Mouse (Mus musculus): ENCODE measurements around the gene Mcrip1. TPM values are rescaled to one million over a fixed set of nuclear protein-coding genes. Genes with fewer than 3 reads are reported as not detected.

Gene Mcrip1
- polyA plus RNA-seq (2012; rRNA removed): 51.3 and 59.4 TPM in 2 replicates

GRCm38 (mm10) chr11:120549168-120549945 is at the start of gene Mcrip1:
TSS of gene Mcrip1 (minus strand) at chr11:120549727.

DNA sequence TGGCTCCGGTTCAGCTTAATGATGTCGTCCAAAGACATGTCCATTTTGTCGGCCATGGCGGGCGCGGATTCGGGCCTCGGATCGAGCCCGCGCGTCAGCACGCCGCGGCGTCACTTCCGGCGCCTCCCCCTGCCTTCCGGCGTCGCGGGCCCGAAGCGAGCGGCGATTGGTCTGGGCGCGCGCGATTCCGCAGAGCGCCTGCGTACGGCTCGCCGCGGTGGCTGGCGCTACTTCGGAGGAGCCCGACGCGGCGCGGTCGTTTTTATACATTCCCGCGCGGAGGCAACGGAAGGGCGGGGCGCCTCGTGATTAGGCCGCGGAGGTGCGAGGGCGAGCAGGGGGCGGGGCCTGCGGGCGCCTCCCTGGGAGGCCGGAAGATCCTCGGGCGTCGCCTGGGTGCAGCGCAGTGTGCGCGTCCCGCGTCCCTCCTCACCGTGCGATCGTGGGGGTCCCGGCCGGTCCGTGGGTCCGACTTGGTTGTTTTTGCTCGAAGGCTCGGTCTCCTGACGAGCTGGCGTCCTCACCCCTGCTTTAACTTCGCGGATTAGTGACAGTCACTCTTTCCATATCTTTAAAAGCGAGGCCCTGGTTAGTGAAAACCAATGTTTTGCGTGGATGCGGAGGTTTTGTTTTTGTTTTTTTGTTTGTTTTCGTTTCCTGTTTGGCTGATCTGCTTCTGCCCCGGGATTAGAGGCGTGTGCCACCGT is 48.9 kb upstream of the Mcrip1 start, which contains the start of the genes Alyref and Anapc11:
Alyref (minus strand) TSS at position 83 of the 707 bp plus-strand sequence.
Anapc11 (plus strand) TSS at position 139 of the 707 bp plus-strand sequence.

DNA sequence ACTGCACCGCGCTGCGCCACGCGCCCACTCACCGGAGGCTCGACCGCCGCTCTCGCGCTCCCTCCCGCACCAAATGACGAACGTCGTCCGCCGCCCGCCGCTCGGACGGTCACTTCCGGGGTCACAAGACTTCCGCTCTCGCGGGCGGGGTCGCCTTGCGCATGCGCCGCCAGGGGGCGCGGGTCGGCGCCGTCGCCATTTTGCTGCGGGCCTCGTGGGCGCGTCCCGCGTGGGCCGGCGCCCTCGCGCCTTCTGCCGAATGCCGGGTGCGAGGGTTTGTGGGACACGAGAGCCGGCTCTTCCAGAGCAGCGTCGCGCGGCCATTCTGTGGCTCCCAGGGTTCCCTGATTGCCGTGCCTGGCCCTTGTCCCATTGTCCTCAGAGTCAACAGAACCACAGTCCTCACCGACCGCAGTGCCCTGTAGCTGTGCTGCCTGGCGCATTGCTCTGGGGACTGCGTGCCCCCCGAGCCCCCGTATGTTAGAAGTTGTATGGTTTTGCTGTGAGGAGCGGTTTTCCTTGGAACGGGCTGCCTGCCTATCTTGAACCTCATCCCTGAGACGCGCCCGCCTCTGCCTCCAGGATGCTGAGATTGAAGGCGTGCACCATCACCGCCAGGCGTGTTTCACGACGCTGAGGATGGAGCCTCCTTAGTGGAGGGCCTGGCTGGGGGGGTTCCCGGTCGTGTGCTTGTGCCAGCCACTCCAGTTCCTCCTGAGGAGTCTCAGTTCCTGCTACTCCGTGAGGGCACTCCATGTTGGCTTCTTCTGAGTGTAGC is 32.2 kb upstream of the Mcrip1 start, which contains the start of gene Arhgdia:
Arhgdia (minus strand) TSS at position 135 of the 778 bp plus-strand sequence.

DNA sequence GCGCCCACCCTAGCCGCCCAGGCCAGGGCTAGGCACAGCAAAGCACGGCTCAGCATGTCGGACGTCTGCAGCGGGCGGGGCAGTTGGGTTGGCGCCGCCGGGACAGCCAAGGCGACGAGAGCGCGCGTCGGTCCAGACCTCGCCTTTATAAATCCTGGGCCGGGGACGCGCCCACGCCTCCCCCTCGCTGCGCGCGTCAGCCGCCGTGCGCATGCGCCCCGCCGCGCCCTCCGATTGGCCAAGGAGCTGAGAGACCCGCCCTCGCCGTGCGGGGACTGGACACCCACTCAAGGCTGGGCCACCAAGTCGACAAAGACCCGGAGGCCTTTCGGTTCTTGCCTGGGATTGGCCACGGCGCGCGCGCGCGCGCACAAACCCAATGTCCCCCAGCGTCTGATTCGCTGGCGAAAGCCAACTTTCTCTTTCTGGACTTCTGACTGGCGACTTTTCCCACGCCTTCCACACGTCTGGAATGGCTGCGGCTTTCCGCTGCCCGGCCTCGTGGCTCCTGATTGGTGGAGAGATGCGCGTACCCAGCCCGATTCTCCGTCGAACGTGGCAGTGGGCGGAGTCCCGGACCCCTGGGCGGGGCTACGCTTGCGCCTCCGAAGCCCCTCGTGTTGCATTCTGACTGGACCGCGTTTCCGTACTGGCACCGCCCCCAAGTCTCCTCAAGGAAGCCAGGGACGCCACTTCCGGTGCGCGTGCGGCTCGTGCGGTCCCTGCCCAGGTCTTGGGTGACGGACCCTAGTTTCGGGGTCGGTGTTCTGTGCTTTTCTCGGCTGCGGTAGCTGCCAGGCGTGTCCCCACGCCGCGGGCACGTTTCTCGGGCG is 23.4 kb upstream of the Mcrip1 start, which contains the start of gene P4hb:
P4hb (minus strand) TSS at position 502 of the 833 bp plus-strand sequence.

GRCm38 (mm10) chr11:120550810-120551440 is 1.4 kb upstream of the Mcrip1 start, which contains the start of gene Ppp1r27:
TSS of gene Ppp1r27 (minus strand) at chr11:120551132.

GRCm38 (mm10) chr11:120530085-120530964 is 19.2 kb downstream of the Mcrip1 start, which contains the start of gene Gcgr:
TSS of gene Gcgr (plus strand) at chr11:120530699.

Other genes with a start within 250 kb of the Mcrip1 start
- 1,314 and 1,733 TPM in 2 replicates for gene Actg1, start 201.2 kb downstream of the Mcrip1 start, polyA plus RNA-seq (2012; rRNA removed)
- gene Fscn2, start 188.2 kb downstream of the Mcrip1 start, polyA plus RNA-seq (2012; rRNA removed): 0.16 TPM in 1 of 2 replicates, not detected in the other
- 64.7 and 65.7 TPM in 2 replicates for gene Faap100, start 171.0 kb downstream of the Mcrip1 start, polyA plus RNA-seq (2012; rRNA removed)
- 62.4 and 84.3 TPM in 2 replicates for gene Nploc4, start 112.0 kb downstream of the Mcrip1 start, polyA plus RNA-seq (2012; rRNA removed)
- 0.19 and 0.41 TPM in 2 replicates for gene Tspan10, start 107.1 kb downstream of the Mcrip1 start, polyA plus RNA-seq (2012; rRNA removed)
- gene Pde6g, start 96.2 kb downstream of the Mcrip1 start, polyA plus RNA-seq (2012; rRNA removed): 0.55 and 0.56 TPM in 2 replicates
- 25.9 and 35.8 TPM in 2 replicates for gene Oxld1, start 91.7 kb downstream of the Mcrip1 start, polyA plus RNA-seq (2012; rRNA removed)
- gene Ccdc137, start 91.6 kb downstream of the Mcrip1 start, polyA plus RNA-seq (2012; rRNA removed): 9.6 and 10.4 TPM in 2 replicates
- 23.7 and 24.4 TPM in 2 replicates for gene Arl16, start 82.1 kb downstream of the Mcrip1 start, polyA plus RNA-seq (2012; rRNA removed)
- 196 and 363 TPM in 2 replicates for gene Mrpl12, start 65.1 kb downstream of the Mcrip1 start, polyA plus RNA-seq (2012; rRNA removed)
- 357 and 440 TPM in 2 replicates for gene Slc25a10, start 57.9 kb downstream of the Mcrip1 start, polyA plus RNA-seq (2012; rRNA removed)
- 0.35 and 0.95 TPM in 2 replicates for gene Gcgr, start 19.0 kb downstream of the Mcrip1 start, polyA plus RNA-seq (2012; rRNA removed)
- gene Ppp1r27, start 1.4 kb upstream of the Mcrip1 start, polyA plus RNA-seq (2012; rRNA removed): 0.22 TPM in 1 of 2 replicates, not detected in the other
- 238 and 254 TPM in 2 replicates for gene P4hb, start 23.5 kb upstream of the Mcrip1 start, polyA plus RNA-seq (2012; rRNA removed)
- gene Arhgdia, start 31.9 kb upstream of the Mcrip1 start, polyA plus RNA-seq (2012; rRNA removed): 643 and 823 TPM in 2 replicates
- 25.4 and 31.6 TPM in 2 replicates for gene Alyref, start 48.6 kb upstream of the Mcrip1 start, polyA plus RNA-seq (2012; rRNA removed)
- gene Anapc11, start 48.7 kb upstream of the Mcrip1 start, polyA plus RNA-seq (2012; rRNA removed): 119 and 133 TPM in 2 replicates
- 5.5 and 6.3 TPM in 2 replicates for gene Npb, start 58.8 kb upstream of the Mcrip1 start, polyA plus RNA-seq (2012; rRNA removed)
- gene Pcyt2, start 68.2 kb upstream of the Mcrip1 start, polyA plus RNA-seq (2012; rRNA removed): 325 and 389 TPM in 2 replicates
- 109 and 125 TPM in 2 replicates for gene Sirt7, start 75.5 kb upstream of the Mcrip1 start, polyA plus RNA-seq (2012; rRNA removed)
- gene Mafg, start 83.9 kb upstream of the Mcrip1 start, polyA plus RNA-seq (2012; rRNA removed): 32.4 and 38.3 TPM in 2 replicates
- gene Pycr1, start 94.0 kb upstream of the Mcrip1 start, polyA plus RNA-seq (2012; rRNA removed): 30.3 and 39.3 TPM in 2 replicates
- gene Myadml2, start 98.4 kb upstream of the Mcrip1 start, polyA plus RNA-seq (2012; rRNA removed): 0.13 and 0.42 TPM in 2 replicates
- gene Notum, start 111.4 kb upstream of the Mcrip1 start, polyA plus RNA-seq (2012; rRNA removed): 0.80 and 0.83 TPM in 2 replicates
- gene Aspscr1, start 123.2 kb upstream of the Mcrip1 start, polyA plus RNA-seq (2012; rRNA removed): 93.2 and 102 TPM in 2 replicates
- 73.6 and 85.1 TPM in 2 replicates for gene Cenpx, start 164.0 kb upstream of the Mcrip1 start, polyA plus RNA-seq (2012; rRNA removed)
- 39.0 and 42.1 TPM in 2 replicates for gene Lrrc45, start 164.2 kb upstream of the Mcrip1 start, polyA plus RNA-seq (2012; rRNA removed)
- 18.7 and 26.9 TPM in 2 replicates for gene Rac3, start 171.7 kb upstream of the Mcrip1 start, polyA plus RNA-seq (2012; rRNA removed)
- 198 and 220 TPM in 2 replicates for gene Dcxr, start 177.6 kb upstream of the Mcrip1 start, polyA plus RNA-seq (2012; rRNA removed)
- 100 and 126 TPM in 2 replicates for gene Cbr2, start 182.4 kb upstream of the Mcrip1 start, polyA plus RNA-seq (2012; rRNA removed)
- 1.5 and 3.1 TPM in 2 replicates for gene Hmga1b, start 213.1 kb upstream of the Mcrip1 start, polyA plus RNA-seq (2012; rRNA removed)
- gene Rfng, start 234.5 kb upstream of the Mcrip1 start, polyA plus RNA-seq (2012; rRNA removed): 61.7 and 67.2 TPM in 2 replicates
- 119 and 127 TPM in 2 replicates for gene Gps1, start 234.5 kb upstream of the Mcrip1 start, polyA plus RNA-seq (2012; rRNA removed)
- gene Dus1l, start 246.7 kb upstream of the Mcrip1 start, polyA plus RNA-seq (2012; rRNA removed): 36.2 and 39.8 TPM in 2 replicates

All from colon, adult 2 months (tissue).